Comparison of ENCODE assay signal across 27 mouse cellular contexts in genomic region chr11:21697642-21698041, GRCm38 (mm10).
DNase-seq lines count a peak whose midpoint lies in the region; ATAC-seq and TF ChIP-seq lines count a peak whose summit lies in the region.
"Had no signal": no experiment of that assay in that cellular context is flagged by ENCODE, and none has a peak within 500 bp of the region (broad histone marks: within the 10 kb centered on the region; RNA-seq: fewer than 3 reads in every experiment).

No protein-coding gene starts in this region.

- no peaks in the 10 kb centered on the region for H3K36me3 ChIP-seq in forebrain, embryonic 14.5 days (ENCODE audit: control insufficient read depth, insufficient read depth, low read length)
- no peaks in the 10 kb centered on the region for H3K36me3 ChIP-seq in forebrain, postnatal 0 days (ENCODE audit: insufficient read depth)
- no peaks in the 10 kb centered on the region for H3K36me3 ChIP-seq in midbrain, embryonic 12.5 days
- no peaks in the 10 kb centered on the region for H3K36me3 ChIP-seq in midbrain, embryonic 10.5 days
- H3K36me3 ChIP-seq in midbrain, embryonic 14.5 days (ENCODE audit: control insufficient read depth, insufficient read depth, low read length) = no peaks in the 10 kb centered on the region
- H3K36me3 ChIP-seq in midbrain, postnatal 0 days (ENCODE audit: insufficient read depth, low read length) = no peaks in the 10 kb centered on the region
- H3K36me3 ChIP-seq: embryonic facial prominence, embryonic 10.5 days; embryonic facial prominence, embryonic 12.5 days; G1E had no signal

- no peak overlapping the region for H3K27ac ChIP-seq in forebrain, embryonic 14.5 days (ENCODE audit: low read depth, low read length)
- H3K27ac ChIP-seq in forebrain, postnatal 0 days (ENCODE audit: low read depth, low read length) = no peak overlapping the region
- H3K27ac ChIP-seq in midbrain, embryonic 12.5 days (replicated peaks) = no peak overlapping the region
- no peak overlapping the region for H3K27ac ChIP-seq in midbrain, embryonic 10.5 days (replicated peaks)
- no peak overlapping the region for H3K27ac ChIP-seq in midbrain, embryonic 14.5 days (replicated peaks; ENCODE audit: low read depth, low read length)
- H3K27ac ChIP-seq in midbrain, postnatal 0 days (ENCODE audit: low read depth, low read length) = no peak overlapping the region
- H3K27ac ChIP-seq: embryonic facial prominence, embryonic 10.5 days; embryonic facial prominence, embryonic 12.5 days; forebrain, embryonic 13.5 days had no signal

- H3K4me3 ChIP-seq in forebrain, embryonic 14.5 days (ENCODE audit: low read depth, low read length) = no peak overlapping the region
- no peak overlapping the region for H3K4me3 ChIP-seq in forebrain, postnatal 0 days (ENCODE audit: low read depth, low read length)
- H3K4me3 ChIP-seq in midbrain, embryonic 12.5 days = no peak overlapping the region
- no peak overlapping the region for H3K4me3 ChIP-seq in midbrain, embryonic 10.5 days
- H3K4me3 ChIP-seq in midbrain, embryonic 14.5 days (replicated peaks; ENCODE audit: low read depth, low read length) = no peak overlapping the region
- H3K4me3 ChIP-seq in midbrain, postnatal 0 days (ENCODE audit: low read depth, low read length) = no peak overlapping the region
- H3K4me3 ChIP-seq: embryonic facial prominence, embryonic 10.5 days; embryonic facial prominence, embryonic 12.5 days; forebrain, embryonic 13.5 days had no signal

- 59% methylated on average over 3 of the region's 3 CpGs for WGBS in forebrain, embryonic 14.5 days
- WGBS in forebrain, postnatal 0 days = 57% methylated on average over 3 of the region's 3 CpGs
- WGBS in midbrain, embryonic 12.5 days = 60% methylated on average over 3 of the region's 3 CpGs
- 62% methylated on average over 3 of the region's 3 CpGs for WGBS in midbrain, embryonic 10.5 days
- WGBS in midbrain, embryonic 14.5 days = 29% methylated on average over 3 of the region's 3 CpGs
- WGBS in midbrain, postnatal 0 days = 27% methylated on average over 3 of the region's 3 CpGs

- peak; percentile 3 for DNase-seq in forebrain, embryonic 14.5 days (ENCODE audit: low spot score)
- no peak for DNase-seq in forebrain, postnatal 0 days
- DNase-seq in midbrain, embryonic 10.5 days (ENCODE audit: low spot score) = no peak
- DNase-seq in midbrain, embryonic 14.5 days = peak; percentile 49
- peak; percentile 5 for DNase-seq in midbrain, postnatal 0 days (ENCODE audit: low spot score)
- DNase-seq in embryo, embryonic 10.5 days (ENCODE audit: low spot score) = no peak
- no peak for DNase-seq in gastrocnemius, postnatal 4 days (ENCODE audit: low spot score in 2 of 2)
- DNase-seq: adrenal gland, adult 8-10 months; adrenal gland, postnatal 14 days; adrenal gland, postnatal 36 days; B cell, adult 2 months; cerebellum, adult 11 months; cerebellum, adult 18-20 months; cerebellum, adult 8-10 months; cerebellum, adult 9-11 months; cerebellum, postnatal 14 days; cerebellum, postnatal 36 days had no signal

- TF ChIP-seq CTCF in forebrain, postnatal 0 days (IDR thresholded peaks at IDR 0.05; ENCODE audit: low read depth) = no peak
- TF ChIP-seq CTCF in midbrain, postnatal 0 days (IDR thresholded peaks at IDR 0.05) = no peak

- no peak overlapping the region for H3K4me2 ChIP-seq in forebrain, embryonic 14.5 days (ENCODE audit: low read length)
- H3K4me2 ChIP-seq in forebrain, postnatal 0 days (ENCODE audit: low read depth) = no peak overlapping the region
- no peak overlapping the region for H3K4me2 ChIP-seq in midbrain, embryonic 12.5 days (replicated peaks)
- no peak overlapping the region for H3K4me2 ChIP-seq in midbrain, embryonic 14.5 days (ENCODE audit: low read length)
- no peak overlapping the region for H3K4me2 ChIP-seq in midbrain, postnatal 0 days (ENCODE audit: low read depth, low read length, poor library complexity, severe bottlenecking)
- H3K4me2 ChIP-seq: embryonic facial prominence, embryonic 12.5 days; forebrain, embryonic 13.5 days had no signal

- no peaks in the 10 kb centered on the region for H3K9me3 ChIP-seq in forebrain, embryonic 14.5 days (replicated peaks; ENCODE audit: control insufficient read depth, low read length)
- no peaks in the 10 kb centered on the region for H3K9me3 ChIP-seq in forebrain, postnatal 0 days (ENCODE audit: low read length)
- H3K9me3 ChIP-seq in midbrain, embryonic 12.5 days = no peaks in the 10 kb centered on the region
- no peaks in the 10 kb centered on the region for H3K9me3 ChIP-seq in midbrain, embryonic 10.5 days (replicated peaks)
- no peaks in the 10 kb centered on the region for H3K9me3 ChIP-seq in midbrain, embryonic 14.5 days (ENCODE audit: control insufficient read depth, low read length)
- no peaks in the 10 kb centered on the region for H3K9me3 ChIP-seq in midbrain, postnatal 0 days (ENCODE audit: low read length)
- H3K9me3 ChIP-seq: embryonic facial prominence, embryonic 10.5 days; embryonic facial prominence, embryonic 12.5 days; forebrain, embryonic 13.5 days; G1E had no signal

- no peak overlapping the region for H3K9ac ChIP-seq in forebrain, embryonic 14.5 days (ENCODE audit: low read length)
- no peak overlapping the region for H3K9ac ChIP-seq in forebrain, postnatal 0 days
- no peak overlapping the region for H3K9ac ChIP-seq in midbrain, embryonic 12.5 days (replicated peaks)
- H3K9ac ChIP-seq in midbrain, embryonic 14.5 days (replicated peaks; ENCODE audit: low read length) = no peak overlapping the region
- no peak overlapping the region for H3K9ac ChIP-seq in midbrain, postnatal 0 days (replicated peaks; ENCODE audit: low read length, poor library complexity, severe bottlenecking)
- H3K9ac ChIP-seq: embryonic facial prominence, embryonic 12.5 days; forebrain, embryonic 13.5 days had no signal

- no peaks in the 10 kb centered on the region for H3K27me3 ChIP-seq in forebrain, embryonic 14.5 days (replicated peaks; ENCODE audit: control insufficient read depth, insufficient read depth, low read length)
- H3K27me3 ChIP-seq in forebrain, postnatal 0 days (ENCODE audit: insufficient read depth, low read length) = no peaks in the 10 kb centered on the region
- 0 out of 2 replicates have a peak, but pooled peaks cover 3% of the 10 kb centered on the region for H3K27me3 ChIP-seq in midbrain, embryonic 12.5 days
- no peaks in the 10 kb centered on the region for H3K27me3 ChIP-seq in midbrain, embryonic 10.5 days (ENCODE audit: low read depth, poor library complexity, severe bottlenecking)
- no peaks in the 10 kb centered on the region for H3K27me3 ChIP-seq in midbrain, embryonic 14.5 days (ENCODE audit: control insufficient read depth, insufficient read depth, low read length)
- no peaks in the 10 kb centered on the region for H3K27me3 ChIP-seq in midbrain, postnatal 0 days (ENCODE audit: insufficient read depth, low read length)
- H3K27me3 ChIP-seq: CH12.LX; embryonic facial prominence, embryonic 12.5 days; forebrain, embryonic 13.5 days; Patski had no signal

- no peaks in the 10 kb centered on the region for H3K4me1 ChIP-seq in forebrain, embryonic 14.5 days (ENCODE audit: control insufficient read depth, insufficient read depth, low read length)
- H3K4me1 ChIP-seq in forebrain, postnatal 0 days (ENCODE audit: insufficient read depth) = no peaks in the 10 kb centered on the region
- H3K4me1 ChIP-seq in midbrain, embryonic 12.5 days = peaks cover 2% of the 10 kb centered on the region; the same call in 1 of the 2 replicates
- H3K4me1 ChIP-seq in midbrain, embryonic 10.5 days = peaks cover 8% of the 10 kb centered on the region
- peaks cover 8% of the 10 kb centered on the region for H3K4me1 ChIP-seq in midbrain, embryonic 14.5 days (ENCODE audit: control insufficient read depth, insufficient read depth, low read length)
- no peaks in the 10 kb centered on the region for H3K4me1 ChIP-seq in midbrain, postnatal 0 days (ENCODE audit: insufficient read depth, low read length)
- H3K4me1 ChIP-seq: embryonic facial prominence, embryonic 10.5 days; embryonic facial prominence, embryonic 12.5 days; forebrain, embryonic 13.5 days had no signal

- no peak for ATAC-seq in forebrain, embryonic 14.5 days
- ATAC-seq in forebrain, postnatal 0 days = no peak
- ATAC-seq in midbrain, embryonic 12.5 days (ENCODE audit: low FRiP score, low read depth) = peak; percentile 79
- ATAC-seq in midbrain, embryonic 14.5 days (ENCODE audit: low FRiP score, low TSS enrichment) = no peak
- no peak for ATAC-seq in midbrain, postnatal 0 days (ENCODE audit: low FRiP score)
- ATAC-seq: activated CD4-positive, CD25-positive, alpha-beta regulatory T cell, adult 4 months; CD4-positive, CD25-positive, alpha-beta regulatory T cell, adult 4 months; forebrain, embryonic 13.5 days; forebrain, embryonic 16.5 days; Patski had no signal

Comparison
In these comparisons a context has a peak if more than half of its experiments do, and no peak if none do; other contexts are left out.
1. DNase-seq: peak in forebrain, embryonic 14.5 days (single experiment), midbrain, embryonic 14.5 days (single experiment) and midbrain, postnatal 0 days (single experiment); none in forebrain, postnatal 0 days (single experiment), midbrain, embryonic 10.5 days (single experiment), embryo, embryonic 10.5 days (single experiment) and gastrocnemius, postnatal 4 days (0 of 2).